Mouse (Mus musculus): ENCODE measurements around the gene Ei24.

Ei24 gene

GRCm38 (mm10) chr9:36783921-36784320 lies 13.3 kb downstream of the Ei24 start:
- DNase-seq: no peak

- DNase-seq: no peak
These were observed 28.2 kb downstream of the Ei24 start for GRCm38 (mm10) chr9:36769048-36769413.

GRCm38 (mm10) chr9:36768156-36769047 lies 28.8 kb downstream of the Ei24 start:
- DNase-seq: no peak

- DNase-seq: peak; percentile 99
These were observed 29.7 kb downstream of the Ei24 start, which contains the start of gene Stt3a for GRCm38 (mm10) chr9:36767203-36768143. Gene Stt3a (minus strand): TSS chr9:36767679.

GRCm38 (mm10) chr9:36764378-36764777 lies 32.8 kb downstream of the Ei24 start:
- no peak for DNase-seq

Measured in lung, postnatal 36 days (tissue).